Mouse (Mus musculus) intestine, postnatal 0 days (tissue): ENCODE results near the gene Lyz2. TPM values are rescaled to one million over a fixed set of nuclear protein-coding genes. Genes with fewer than 3 reads are reported as not detected.

Experiments used
- ATAC-seq: fragments of 200-750 bp; cut with Nextera tagmentation; 2 replicates; pipeline ENCODE4 v1.8.0; 2017; ENCODE audit warnings: mild to moderate bottlenecking, moderate TSS enrichment, moderate library complexity
- H3K27ac ChIP-seq: fragments of 300-500 bp; sonication (generic); 2 replicates; pipeline ENCODE4 v1.5.1; 2014; ENCODE audit warnings: mild to moderate bottlenecking, low read depth, low read length, moderate library complexity
- H3K27me3 ChIP-seq: fragments of 300-500 bp; sonication (generic); replicated peaks from 2 replicates; pipeline ENCODE4 v1.6.1; 2014; ENCODE audit warnings: low read length, mixed read lengths; ENCODE audit not compliant: control insufficient read depth, insufficient read depth
- H3K36me3 ChIP-seq: fragments of 300-500 bp; sonication (generic); 2 replicates; pipeline ENCODE4 v1.6.1; 2014; ENCODE audit warnings: mild to moderate bottlenecking, moderate library complexity; ENCODE audit not compliant: control insufficient read depth, insufficient read depth
- H3K4me1 ChIP-seq: fragments of 300-500 bp; sonication (generic); replicated peaks from 2 replicates; pipeline ENCODE4 v1.6.1; 2014; ENCODE audit warnings: antibody characterized with exemption, low read length, mixed read lengths; ENCODE audit not compliant: control insufficient read depth, insufficient read depth
- H3K4me2 ChIP-seq: fragments of 300-500 bp; sonication (generic); replicated peaks from 2 replicates; pipeline ENCODE4 v1.6.1; 2014; ENCODE audit warnings: low read depth, mild to moderate bottlenecking, moderate library complexity
- H3K4me3 ChIP-seq: fragments of 300-500 bp; sonication (generic); 2 replicates; pipeline ENCODE4 v1.5.1; 2014; ENCODE audit warnings: low read depth, low read length
- H3K9ac ChIP-seq: fragments of 300-500 bp; sonication (generic); 2 replicates; pipeline ENCODE4 v1.6.1; 2014; ENCODE audit warnings: mild to moderate bottlenecking, low read depth, low read length
- H3K9me3 ChIP-seq: fragments of 300-500 bp; sonication (generic); 2 replicates; pipeline ENCODE4 v1.6.1; 2016; ENCODE audit warnings: mixed run types; ENCODE audit not compliant: control insufficient read depth
- CTCF ChIP-seq: sonication (generic); IDR thresholded peaks from 2 replicates; pipeline ENCODE4 v1.5.1; 2016; ENCODE audit warnings: low read depth, mild to moderate bottlenecking, control low read depth, antibody characterized with exemption, moderate library complexity
- WGBS: fragments of 180-500 bp; shearing (Covaris S2); extraction: QIAGEN DNeasy Blood & Tissue Kit; methylation state at CpG from one replicate; pipeline ENCODE4 v1.1.7; 2014; 5-methylcytosine and 5-hydroxymethylcytosine counted together
- polyA plus RNA-seq: library from polyadenylated mRNA; unstranded; fragments of >200 nt; fragmentation: Nextera tagmentation; extraction: Ambion mirVana; gene quantifications from 2 replicates; pipeline ENCODE4 v1.2.1, GENCODE M21; 2015

Gene Lyz2
- polyA plus RNA-seq, 1 experiment from 2014 or later, result 47.9 TPM

DNA sequence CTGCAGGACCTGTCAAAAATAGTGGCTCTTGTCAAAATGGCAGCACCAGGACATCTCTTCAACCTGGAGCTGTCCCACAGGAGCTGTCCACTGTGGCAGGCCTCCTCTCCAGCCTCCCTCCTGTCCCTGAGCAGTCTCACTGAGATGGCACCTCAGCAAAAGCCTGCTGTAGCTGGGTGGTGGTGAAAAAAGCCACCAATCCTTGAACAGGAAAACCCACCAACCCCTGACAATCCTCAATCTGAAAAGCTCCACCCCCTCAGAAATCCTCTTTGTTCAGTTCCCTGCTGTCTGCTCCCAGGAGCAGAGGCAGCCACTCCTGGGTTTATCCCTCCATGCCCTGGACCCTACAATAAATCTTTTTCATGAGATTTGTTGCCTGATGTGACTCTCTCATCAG, 22.3 kb downstream of the Lyz2 start:
- no peak overlapping the region for H3K27ac ChIP-seq
- no peak overlapping the region for H3K4me2 ChIP-seq
- TF ChIP-seq CTCF, result no peak
- H3K9ac ChIP-seq, result no peak overlapping the region
- no peaks in the 10 kb centered on the region for H3K4me1 ChIP-seq
- no peak for ATAC-seq
- H3K27me3 ChIP-seq, result no peaks in the 10 kb centered on the region
- H3K9me3 ChIP-seq, result no peaks in the 10 kb centered on the region
- H3K36me3 ChIP-seq, result no peaks in the 10 kb centered on the region
- H3K4me3 ChIP-seq, result no peak overlapping the region

DNA sequence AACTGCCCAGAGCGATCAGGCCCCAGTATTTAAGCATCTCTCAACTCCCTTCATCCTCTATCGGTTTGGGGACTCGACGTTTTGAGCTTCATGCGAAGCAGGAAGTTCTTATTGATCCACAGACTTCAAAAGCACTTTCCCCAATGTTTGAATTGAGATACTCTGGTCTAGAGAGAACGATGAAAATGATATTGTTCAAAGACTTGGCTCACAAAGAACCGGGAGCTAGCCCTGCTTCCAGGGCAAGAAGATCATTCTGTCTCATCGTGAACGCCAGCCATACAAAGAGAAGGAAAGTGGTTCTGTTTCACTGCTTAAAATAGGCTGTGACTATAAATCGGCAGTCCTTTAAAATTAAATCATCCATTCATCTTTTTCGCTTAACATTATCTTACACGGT, 43.5 kb downstream of the Lyz2 start, which contains the start of gene 9530003J23Rik:
Gene 9530003J23Rik (minus strand): TSS at position 101 of the 400 bp plus-strand sequence.
- no peak for ATAC-seq
- Histone ChIP-seq H3K9ac (no peak within 1 kb of the TSS), H3K4me2 (no peak within 1 kb of the TSS), H3K4me1 (no peaks in the 10 kb centered on the region), H3K9me3 (no peaks in the 10 kb centered on the region), H3K27ac (no peak within 1 kb of the TSS), H3K4me3 (no peak within 1 kb of the TSS), H3K36me3 (no peaks in the 10 kb centered on the region), H3K27me3 (no peaks in the 10 kb centered on the region)
- 77% methylated on average over 12 of the region's 12 CpGs for WGBS
- TF ChIP-seq CTCF, result no peak

DNA sequence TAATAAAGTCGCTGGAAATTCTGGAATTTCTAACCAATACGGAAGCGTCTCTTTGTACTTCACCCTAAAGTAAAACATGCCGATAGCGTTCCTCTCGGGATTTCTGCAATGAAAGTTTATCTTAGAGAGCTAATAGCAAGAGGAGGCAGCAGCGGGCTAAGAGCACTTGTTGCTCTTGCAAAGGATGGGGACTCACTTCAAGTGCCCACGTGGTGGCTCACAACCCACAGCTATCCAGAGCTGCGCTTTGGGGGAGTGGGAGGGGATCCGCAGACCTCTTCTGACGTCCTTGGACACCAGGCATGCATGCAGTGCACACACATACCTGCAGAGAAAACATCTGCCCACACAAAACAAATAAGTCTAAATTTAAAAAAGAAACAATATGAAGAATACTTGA, 46.3 kb downstream of the Lyz2 start:
- Histone ChIP-seq H3K27me3 (no peaks in the 10 kb centered on the region), H3K9me3 (no peaks in the 10 kb centered on the region), H3K27ac (no peak overlapping the region), H3K4me1 (no peaks in the 10 kb centered on the region), H3K4me2 (peak overlapping the region; percentile 27; the same call in 1 of the 2 replicates), H3K9ac (no peak overlapping the region), H3K4me3 (no peak overlapping the region), H3K36me3 (no peaks in the 10 kb centered on the region)
- WGBS, result 42% methylated on average over 11 of the region's 11 CpGs
- TF ChIP-seq CTCF, result no peak
- no peak for ATAC-seq

DNA sequence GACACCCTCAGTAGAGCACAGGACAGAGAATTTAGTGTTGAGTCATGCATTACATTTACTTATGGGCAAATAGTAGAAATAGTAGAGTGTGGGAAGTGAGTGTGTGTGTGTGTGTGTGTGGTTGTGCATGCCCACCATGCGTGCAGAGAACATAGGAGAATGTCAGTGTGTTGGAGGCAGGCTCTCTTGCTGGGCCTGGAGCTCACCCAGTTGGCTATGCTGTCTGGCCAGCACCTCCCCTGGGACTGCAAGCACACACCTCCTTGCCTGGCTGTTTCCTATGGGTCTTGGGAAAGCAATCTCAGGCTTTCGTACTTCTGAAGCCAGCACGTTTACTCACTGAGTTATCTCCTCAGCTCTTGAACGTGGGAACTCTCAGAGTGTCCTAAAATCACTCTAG, 47.3 kb downstream of the Lyz2 start:
- no peak for ATAC-seq
- Histone ChIP-seq H3K4me1 (no peaks in the 10 kb centered on the region), H3K9me3 (no peaks in the 10 kb centered on the region), H3K9ac (no peak overlapping the region), H3K27me3 (no peaks in the 10 kb centered on the region), H3K36me3 (no peaks in the 10 kb centered on the region), H3K27ac (no peak overlapping the region), H3K4me3 (no peak overlapping the region), H3K4me2 (no peak overlapping the region)
- TF ChIP-seq CTCF, result no peak
- WGBS, result 68% methylated on average over 4 of the region's 4 CpGs

DNA sequence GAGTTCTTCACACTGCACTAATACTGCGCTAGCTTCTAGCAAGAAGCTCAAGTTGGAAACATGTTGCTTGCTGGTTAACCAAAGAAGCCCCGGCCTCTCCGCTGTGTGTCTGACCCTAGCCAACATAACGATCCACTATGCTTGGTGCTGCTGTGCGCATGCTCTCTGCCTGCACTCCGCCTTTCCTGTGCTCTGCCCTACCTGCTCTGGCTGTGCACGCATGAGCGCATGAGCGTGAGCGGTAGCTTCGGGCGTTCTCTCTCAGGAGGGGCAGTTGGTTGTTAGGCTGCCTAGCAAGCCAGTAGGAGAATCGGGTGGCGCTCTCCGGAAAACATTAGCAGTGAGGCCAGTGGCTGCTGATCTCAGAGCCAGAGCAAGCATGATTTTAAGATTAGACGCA, 52.3 kb downstream of the Lyz2 start:
- Histone ChIP-seq H3K4me1 (0 out of 2 replicates have a peak, but pooled peaks cover 3% of the 10 kb centered on the region), H3K36me3 (no peaks in the 10 kb centered on the region), H3K9me3 (no peaks in the 10 kb centered on the region), H3K4me2 (peak overlapping the region; percentile 13; the same call in 1 of the 2 replicates), H3K4me3 (no peak overlapping the region), H3K27ac (no peak overlapping the region), H3K9ac (no peak overlapping the region), H3K27me3 (no peaks in the 10 kb centered on the region)
- no peak for ATAC-seq
- 69% methylated on average over 16 of the region's 16 CpGs for WGBS
- no peak for TF ChIP-seq CTCF

Other genes starting within 250 kb of the Lyz2 start
- gene Lrrc10, start 237.0 kb downstream of the Lyz2 start, polyA plus RNA-seq, result not detected in 2 replicates
- gene Cct2, start 218.5 kb downstream of the Lyz2 start, polyA plus RNA-seq, result 112 and 119 TPM in 2 replicates
- gene Frs2, start 133.8 kb downstream of the Lyz2 start, polyA plus RNA-seq, result 17.9 and 18.5 TPM in 2 replicates
- gene Yeats4, start 57.8 kb downstream of the Lyz2 start, polyA plus RNA-seq, result 41.6 and 43.5 TPM in 2 replicates
- not detected in 2 replicates for gene 9530003J23Rik, start 43.6 kb downstream of the Lyz2 start, polyA plus RNA-seq
- gene Lyz1, start 10.5 kb upstream of the Lyz2 start, polyA plus RNA-seq, result 7.7 and 9.6 TPM in 2 replicates
- gene Cpsf6, start 97.7 kb upstream of the Lyz2 start, polyA plus RNA-seq, result 41.2 and 45.4 TPM in 2 replicates